Mouse (Mus musculus): ENCODE measurements around the gene Raver2. TPM values are rescaled to one million over a fixed set of nuclear protein-coding genes. Genes with fewer than 3 reads are reported as not detected.

The Raver2 gene
- total and polyA plus RNA-seq, 3 experiments = 0.04 TPM; not detected in 2

DNA sequence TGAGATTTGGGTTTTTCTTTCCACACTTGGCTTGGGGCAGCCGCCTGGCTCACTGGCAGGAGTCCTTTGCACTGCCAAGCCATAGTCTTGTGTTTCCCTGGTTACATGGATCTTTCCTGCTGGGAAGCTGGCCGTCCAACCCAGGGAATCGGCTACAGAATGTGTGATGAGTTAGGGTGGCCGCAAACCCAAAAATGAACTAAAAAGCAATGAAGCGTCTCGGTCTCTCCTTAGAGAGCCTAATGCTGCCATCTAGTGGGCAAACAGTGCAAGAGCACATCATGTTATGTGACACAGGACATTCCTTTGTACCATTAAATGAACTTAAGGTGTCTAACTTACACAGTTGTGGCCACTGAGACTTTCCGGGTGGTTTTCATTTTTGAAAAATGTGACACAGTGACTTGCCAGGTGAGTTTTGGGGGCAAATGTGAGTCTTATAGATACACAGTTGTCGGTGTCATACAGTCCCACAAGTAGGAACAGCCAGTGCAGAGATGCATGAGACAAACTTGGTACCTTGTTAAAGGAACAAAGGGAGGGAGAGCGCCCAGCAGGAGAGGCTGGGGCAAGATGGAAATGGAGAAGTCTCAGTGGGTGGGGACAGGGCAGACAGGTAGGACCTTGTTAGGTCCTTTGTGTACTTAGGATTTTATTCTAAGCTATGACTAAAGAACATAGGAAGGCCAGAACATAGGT is 77.4 kb downstream of the Raver2 start:
- Histone ChIP-seq H3K4me2 (ENCODE audit: insufficient read depth, low read depth, poor library complexity, severe bottlenecking) (peak overlapping the region; percentile 37), H3K79me2 (replicated peaks; ENCODE audit: control insufficient read depth, extremely low read depth, insufficient read depth, poor library complexity, severe bottlenecking) (no peaks in the 10 kb centered on the region), H3K4me3 (replicated peaks in 1 of 3; ENCODE audit: low read depth in 2 of 3, low read length in 2 of 3, poor library complexity in 1 of 3) (no peak overlapping the region), H3K27ac (ENCODE audit: insufficient read depth, low read depth) (no peak overlapping the region), H3K27me3 (replicated peaks) (no peaks in the 10 kb centered on the region), H3K9me3 (replicated peaks; ENCODE audit: low read length) (no peaks in the 10 kb centered on the region), H3K4me1 (ENCODE audit: control insufficient read depth in 1 of 2, insufficient read depth in 2 of 2) (peaks cover 9 to 39% of the 10 kb centered on the region in 2 experiments), H3K9ac (ENCODE audit: insufficient read depth, low read depth) (no peak overlapping the region), H3K36me3 (replicated peaks in 1 of 2; ENCODE audit: control insufficient read depth in 1 of 2, insufficient read depth in 1 of 2, low read length in 1 of 2) (peaks cover 0 to 23% of the 10 kb centered on the region in 2 experiments)
- TF ChIP-seq GABPA (IDR thresholded peaks at IDR 0.05; ENCODE audit: insufficient replicate concordance, low read depth, low read length) = no peak
- peak; percentile 77 to 88 for TF ChIP-seq CTCF (conservative IDR thresholded peaks at IDR 0.05 in 1 of 2, IDR thresholded peaks at IDR 0.05 in 1 of 2; ENCODE audit: low read depth in 2 of 2, low read length in 2 of 2)
- TF ChIP-seq RAD21 (IDR thresholded peaks at IDR 0.05; ENCODE audit: low read depth, low read length) = peak; percentile 92
- peak; percentile 83 for TF ChIP-seq SMC3 (IDR thresholded peaks at IDR 0.05; ENCODE audit: low read depth, low read length)
- TF ChIP-seq POLR2A (IDR thresholded peaks at IDR 0.05; ENCODE audit: low read depth, low read length) = no peak
- in situ Hi-C loops (cut with MboI; ENCODE audit: low pct_ligation_motif_present, low pct_unique_long_range_greater_than_20kb, low sequenced_read_pairs) (loop anchor here (10.0 kb wide), 1 partner anchor 151 kb away; no protein-coding TSS in a partner anchor), dilution Hi-C loops (cut with MboI; ENCODE audit: extremely low pct_ligation_motif_present, extremely low pct_unique_long_range_greater_than_20kb, low sequenced_read_pairs) (no loop called here)
- peak; percentile 79 for DNase-seq (ENCODE audit: extremely low read depth)

- peaks cover 4 to 33% of the 10 kb centered on the region in 2 experiments; a peak in 3 of 4 replicates for H3K4me1 ChIP-seq (ENCODE audit: control insufficient read depth in 1 of 2, insufficient read depth in 2 of 2)
- no peaks in the 10 kb centered on the region for H3K79me2 ChIP-seq (replicated peaks; ENCODE audit: control insufficient read depth, extremely low read depth, insufficient read depth, poor library complexity, severe bottlenecking)
- H3K36me3 ChIP-seq (replicated peaks in 1 of 2; ENCODE audit: control insufficient read depth in 1 of 2, insufficient read depth in 1 of 2, low read length in 1 of 2) = peaks cover 0 to 30% of the 10 kb centered on the region in 2 experiments
- dilution Hi-C loops (cut with MboI; ENCODE audit: extremely low pct_ligation_motif_present, extremely low pct_unique_long_range_greater_than_20kb, low sequenced_read_pairs) (no loop called here), in situ Hi-C loops (cut with MboI; ENCODE audit: low pct_ligation_motif_present, low pct_unique_long_range_greater_than_20kb, low sequenced_read_pairs) (loop anchor here (10.0 kb wide), 1 partner anchor 152 kb away; no protein-coding TSS in a partner anchor)
- no peak overlapping the region for H3K27ac ChIP-seq (ENCODE audit: insufficient read depth, low read depth)
- DNase-seq (ENCODE audit: extremely low read depth) = no peak
- no peak overlapping the region for H3K4me3 ChIP-seq (replicated peaks in 1 of 3; ENCODE audit: low read depth in 2 of 3, low read length in 2 of 3, poor library complexity in 1 of 3)
- TF ChIP-seq TBP (conservative IDR thresholded peaks at IDR 0.05; ENCODE audit: low read depth, low read length) (no peak), CTCF (conservative IDR thresholded peaks at IDR 0.05 in 1 of 2, IDR thresholded peaks at IDR 0.05 in 1 of 2; ENCODE audit: low read depth in 2 of 2, low read length in 2 of 2) (peak in 1 of 2 experiments; percentile 44; a peak in 2 of 4 replicates)
- H3K4me2 ChIP-seq (ENCODE audit: insufficient read depth, low read depth, poor library complexity, severe bottlenecking) = no peak overlapping the region
- H3K9me3 ChIP-seq (replicated peaks; ENCODE audit: low read length) = no peaks in the 10 kb centered on the region
- no peak overlapping the region for H3K9ac ChIP-seq (ENCODE audit: insufficient read depth, low read depth)
- no peaks in the 10 kb centered on the region for H3K27me3 ChIP-seq (replicated peaks)
Observed at GRCm38 (mm10) chr4:101146891-101147655, 78.3 kb downstream of the Raver2 start.

DNA sequence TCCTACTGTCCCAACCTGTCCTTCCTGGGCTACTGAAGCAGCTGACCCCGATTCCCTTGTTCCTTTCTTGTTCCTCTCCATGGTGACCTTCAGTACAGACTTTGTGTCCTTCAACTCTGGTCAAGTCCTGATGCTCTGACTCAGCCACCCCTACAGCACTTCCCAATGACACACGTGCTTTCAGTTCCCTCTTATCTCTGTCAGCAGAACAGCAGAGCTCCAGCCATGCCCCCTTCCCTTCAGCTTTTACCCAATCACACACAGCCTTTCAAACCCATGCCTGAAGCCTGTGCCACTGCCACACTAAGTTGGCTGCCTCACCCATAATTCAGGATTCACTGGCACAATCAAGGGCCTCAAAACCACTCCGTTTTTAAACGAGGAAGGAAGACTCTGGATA is 86.8 kb downstream of the Raver2 start:
- Histone ChIP-seq H3K27ac (ENCODE audit: insufficient read depth, low read depth) (no peak overlapping the region), H3K36me3 (replicated peaks in 1 of 2; ENCODE audit: control insufficient read depth in 1 of 2, insufficient read depth in 1 of 2, low read length in 1 of 2) (peaks cover 53 to 95% of the 10 kb centered on the region in 2 experiments), H3K79me2 (replicated peaks; ENCODE audit: control insufficient read depth, extremely low read depth, insufficient read depth, poor library complexity, severe bottlenecking) (no peaks in the 10 kb centered on the region), H3K9me3 (replicated peaks; ENCODE audit: low read length) (no peaks in the 10 kb centered on the region), H3K4me3 (replicated peaks in 1 of 3; ENCODE audit: low read depth in 2 of 3, low read length in 2 of 3, poor library complexity in 1 of 3) (no peak overlapping the region), H3K27me3 (replicated peaks) (no peaks in the 10 kb centered on the region), H3K9ac (ENCODE audit: insufficient read depth, low read depth) (no peak overlapping the region), H3K4me1 (ENCODE audit: control insufficient read depth in 1 of 2, insufficient read depth in 2 of 2) (peaks cover 0 to 21% of the 10 kb centered on the region in 2 experiments; a peak in 2 of 4 replicates), H3K4me2 (ENCODE audit: insufficient read depth, low read depth, poor library complexity, severe bottlenecking) (no peak overlapping the region)
- dilution Hi-C loops (cut with MboI; ENCODE audit: extremely low pct_ligation_motif_present, extremely low pct_unique_long_range_greater_than_20kb, low sequenced_read_pairs) (no loop called here), in situ Hi-C loops (cut with MboI; ENCODE audit: low pct_ligation_motif_present, low pct_unique_long_range_greater_than_20kb, low sequenced_read_pairs) (no loop called here)
- DNase-seq (ENCODE audit: extremely low read depth) = peak; percentile 53
- TF ChIP-seq MAX (IDR thresholded peaks at IDR 0.05; ENCODE audit: low read length) (peak; percentile 77), BHLHE40 (IDR thresholded peaks at IDR 0.05; ENCODE audit: low read depth, low read length) (peak; percentile 72), HCFC1 (IDR thresholded peaks at IDR 0.05; ENCODE audit: low read depth, low read length) (no peak), CHD1 (IDR thresholded peaks at IDR 0.05; ENCODE audit: low read depth, low read length) (no peak), EP300 (IDR thresholded peaks at IDR 0.05; ENCODE audit: low read length) (peak; percentile 58), MYC (IDR thresholded peaks at IDR 0.05; ENCODE audit: low read depth, low read length) (0 out of 2 replicates have a peak, but pooled peaks have one; percentile 34), MXI1 (IDR thresholded peaks at IDR 0.05; ENCODE audit: low read depth, low read length) (0 out of 2 replicates have a peak, but pooled peaks have one; percentile 48), POLR2A (IDR thresholded peaks at IDR 0.05; ENCODE audit: low read depth, low read length) (no peak), IRF4 (IDR thresholded peaks at IDR 0.05; ENCODE audit: low read depth, low read length) (peak; percentile 57), PAX5 (IDR thresholded peaks at IDR 0.05; ENCODE audit: low read length) (no peak), USF2 (conservative IDR thresholded peaks at IDR 0.05; ENCODE audit: low read depth, low read length) (no peak), GABPA (IDR thresholded peaks at IDR 0.05; ENCODE audit: insufficient replicate concordance, low read depth, low read length) (no peak), E2F4 (IDR thresholded peaks at IDR 0.05; ENCODE audit: insufficient replicate concordance, low read depth, low read length) (no peak), MAFK (IDR thresholded peaks at IDR 0.05; ENCODE audit: insufficient replicate concordance, low read length) (no peak), ZNF384 (IDR thresholded peaks at IDR 0.05; ENCODE audit: low read depth, low read length) (no peak), NELFE (IDR thresholded peaks at IDR 0.05; ENCODE audit: low read depth, low read length) (no peak), JUN (IDR thresholded peaks at IDR 0.05; ENCODE audit: insufficient read depth, low read depth, low read length) (no peak), RAD21 (IDR thresholded peaks at IDR 0.05; ENCODE audit: low read depth, low read length) (no peak), MEF2A (IDR thresholded peaks at IDR 0.05; ENCODE audit: borderline replicate concordance, low read depth, low read length) (no peak)
